Mouse (Mus musculus) stomach, embryonic 15.5 days (tissue): ENCODE results near the gene Gna15. TPM values are rescaled to one million over a fixed set of nuclear protein-coding genes. Genes with fewer than 3 reads are reported as not detected.

Source experiments
- ATAC-seq: fragments of 200-750 bp; cut with Nextera tagmentation; 2 replicates; pipeline ENCODE4 v1.8.0; 2017; ENCODE audit warnings: low read depth, moderate number of reproducible peaks, moderate TSS enrichment; ENCODE audit not compliant: insufficient read depth, low FRiP score
- H3K27ac ChIP-seq: fragments of 300-500 bp; sonication (generic); 2 replicates; pipeline ENCODE4 v1.5.1; 2015; ENCODE audit warnings: mild to moderate bottlenecking, inconsistent platforms
- H3K27me3 ChIP-seq: fragments of 300-500 bp; sonication (generic); replicated peaks from 2 replicates; pipeline ENCODE4 v1.6.1; 2015; ENCODE audit warnings: inconsistent platforms
- H3K36me3 ChIP-seq: fragments of 300-500 bp; sonication (generic); 2 replicates; pipeline ENCODE4 v1.6.1; 2015; ENCODE audit warnings: inconsistent platforms
- H3K4me1 ChIP-seq: fragments of 300-500 bp; sonication (generic); 2 replicates; pipeline ENCODE4 v1.6.1; 2015; ENCODE audit warnings: inconsistent platforms
- H3K4me2 ChIP-seq: fragments of 300-500 bp; sonication (generic); 2 replicates; pipeline ENCODE4 v1.6.1; 2015; ENCODE audit warnings: mild to moderate bottlenecking, inconsistent platforms
- H3K4me3 ChIP-seq: fragments of 300-500 bp; sonication (generic); replicated peaks from 2 replicates; pipeline ENCODE4 v1.5.1; 2015; ENCODE audit warnings: inconsistent platforms
- H3K9ac ChIP-seq: fragments of 300-500 bp; sonication (generic); 2 replicates; pipeline ENCODE4 v1.6.1; 2015; ENCODE audit warnings: inconsistent platforms
- H3K9me3 ChIP-seq: fragments of 300-500 bp; sonication (generic); 2 replicates; pipeline ENCODE4 v1.6.1; 2016; ENCODE audit warnings: inconsistent platforms
- WGBS: fragments of 180-500 bp; shearing (Covaris S2); methylation state at CpG from one replicate; pipeline ENCODE4 v1.1.7; 2015; 5-methylcytosine and 5-hydroxymethylcytosine counted together
- polyA plus RNA-seq: library from polyadenylated mRNA; unstranded; fragments of >200 nt; fragmentation: Nextera tagmentation; extraction: Ambion mirVana; gene quantifications from 2 replicates; pipeline ENCODE4 v1.2.1, GENCODE M21; 2015

Gene Gna15
- polyA plus RNA-seq, 1 experiment from 2014 or later, result 5.8 TPM

GRCm38 (mm10) chr10:81518546-81518945, 5.5 kb downstream of the Gna15 start:
- 12% methylated on average over 4 of the region's 4 CpGs for WGBS
- no peak for ATAC-seq
- Histone ChIP-seq H3K36me3 (no peaks in the 10 kb centered on the region), H3K27me3 (no peaks in the 10 kb centered on the region), H3K4me2 (no peak overlapping the region), H3K4me1 (0 out of 2 replicates have a peak, but pooled peaks cover 2% of the 10 kb centered on the region), H3K9ac (no peak overlapping the region), H3K9me3 (no peaks in the 10 kb centered on the region), H3K4me3 (no peak overlapping the region), H3K27ac (no peak overlapping the region)

DNA sequence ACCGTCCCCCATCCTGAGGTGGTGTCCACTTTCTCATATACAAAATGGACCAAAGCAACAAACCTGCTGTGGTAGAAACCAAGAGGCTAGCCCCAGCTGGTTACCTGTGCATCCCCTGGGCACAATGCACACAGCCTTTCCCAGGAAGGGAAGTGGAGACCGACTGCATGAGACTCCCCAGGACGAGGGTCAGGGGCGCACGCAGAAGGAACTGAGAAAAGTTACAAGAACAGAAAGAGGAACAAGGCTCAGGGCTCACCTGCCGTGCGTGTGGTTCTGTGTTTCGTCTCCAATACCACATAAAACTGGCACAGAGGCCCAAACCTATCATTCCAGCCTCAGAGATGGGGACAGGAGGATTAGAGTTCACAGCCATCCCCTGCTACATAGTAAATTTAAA, 6.8 kb downstream of the Gna15 start:
- H3K36me3 ChIP-seq, result no peaks in the 10 kb centered on the region
- no peak overlapping the region for H3K27ac ChIP-seq
- H3K4me3 ChIP-seq, result no peak overlapping the region
- no peak overlapping the region for H3K4me2 ChIP-seq
- H3K9ac ChIP-seq, result no peak overlapping the region
- H3K4me1 ChIP-seq, result 0 out of 2 replicates have a peak, but pooled peaks cover 2% of the 10 kb centered on the region
- WGBS, result 73% methylated on average over 8 of the region's 8 CpGs
- ATAC-seq, result no peak
- H3K27me3 ChIP-seq, result no peaks in the 10 kb centered on the region
- no peaks in the 10 kb centered on the region for H3K9me3 ChIP-seq

DNA sequence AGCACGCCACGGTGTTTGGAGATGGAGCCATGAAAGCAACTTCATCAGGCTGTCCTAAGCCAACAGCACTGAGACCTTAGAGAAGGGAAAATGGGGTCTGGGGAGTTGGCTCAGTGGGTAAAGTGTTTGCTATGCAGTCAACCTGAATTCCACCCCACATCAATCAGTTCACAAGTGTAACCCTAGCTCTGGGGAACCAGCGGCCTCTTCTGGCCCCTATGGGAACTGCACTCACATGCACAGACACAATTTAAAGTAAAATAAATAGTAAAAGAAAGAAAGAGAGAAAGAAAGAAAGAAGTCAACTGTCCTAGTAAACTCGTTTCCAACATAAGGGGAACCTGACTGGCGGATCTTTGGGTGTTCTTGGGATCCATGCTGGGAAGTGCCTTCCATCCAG, 10.2 kb downstream of the Gna15 start:
- 84% methylated on average over 5 of the region's 5 CpGs for WGBS

DNA sequence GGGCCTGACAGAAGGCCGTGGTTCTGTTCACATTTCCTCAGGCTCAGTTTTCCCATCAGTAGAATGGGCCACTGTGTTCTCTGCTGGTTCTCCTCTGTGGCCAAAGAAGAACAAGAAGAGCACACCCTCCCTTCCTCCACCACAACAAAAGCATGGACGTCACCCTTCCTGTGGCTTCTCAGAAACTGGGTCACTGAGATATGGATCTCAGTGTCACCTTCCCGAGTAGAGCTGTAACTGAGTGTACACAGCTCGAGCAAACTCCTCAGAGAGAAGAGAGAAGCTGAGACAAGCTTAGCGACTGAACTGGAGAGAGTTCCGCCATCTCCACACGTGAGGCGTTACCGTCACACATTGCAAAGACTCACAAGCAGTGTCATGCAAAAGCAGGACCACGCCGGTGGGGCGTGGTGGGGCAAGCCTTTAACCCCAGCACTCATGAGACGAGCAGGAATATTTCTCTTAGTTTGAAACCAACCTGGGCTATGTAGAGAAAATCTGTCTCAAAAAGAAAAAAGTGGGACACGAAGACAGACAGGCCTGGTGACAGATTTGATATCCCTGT, 13.7 kb downstream of the Gna15 start:
- no peak for ATAC-seq
- Histone ChIP-seq H3K36me3 (no peaks in the 10 kb centered on the region), H3K4me3 (no peak overlapping the region), H3K9ac (no peak overlapping the region), H3K27me3 (0 out of 2 replicates have a peak, but pooled peaks cover 4% of the 10 kb centered on the region), H3K9me3 (no peaks in the 10 kb centered on the region), H3K27ac (no peak overlapping the region), H3K4me2 (no peak overlapping the region), H3K4me1 (no peaks in the 10 kb centered on the region)
- 62% methylated on average over 14 of the region's 14 CpGs for WGBS

More for the DNA sequence above, 10.2 kb downstream of the Gna15 start:
- no peak overlapping the region for H3K4me2 ChIP-seq
- no peak overlapping the region for H3K9ac ChIP-seq
- no peaks in the 10 kb centered on the region for H3K36me3 ChIP-seq
- 0 out of 2 replicates have a peak, but pooled peaks cover 2% of the 10 kb centered on the region for H3K4me1 ChIP-seq
- no peak overlapping the region for H3K4me3 ChIP-seq
- H3K27me3 ChIP-seq, result 0 out of 2 replicates have a peak, but pooled peaks cover 4% of the 10 kb centered on the region
- no peak for ATAC-seq
- no peak overlapping the region for H3K27ac ChIP-seq
- H3K9me3 ChIP-seq, result no peaks in the 10 kb centered on the region

DNA sequence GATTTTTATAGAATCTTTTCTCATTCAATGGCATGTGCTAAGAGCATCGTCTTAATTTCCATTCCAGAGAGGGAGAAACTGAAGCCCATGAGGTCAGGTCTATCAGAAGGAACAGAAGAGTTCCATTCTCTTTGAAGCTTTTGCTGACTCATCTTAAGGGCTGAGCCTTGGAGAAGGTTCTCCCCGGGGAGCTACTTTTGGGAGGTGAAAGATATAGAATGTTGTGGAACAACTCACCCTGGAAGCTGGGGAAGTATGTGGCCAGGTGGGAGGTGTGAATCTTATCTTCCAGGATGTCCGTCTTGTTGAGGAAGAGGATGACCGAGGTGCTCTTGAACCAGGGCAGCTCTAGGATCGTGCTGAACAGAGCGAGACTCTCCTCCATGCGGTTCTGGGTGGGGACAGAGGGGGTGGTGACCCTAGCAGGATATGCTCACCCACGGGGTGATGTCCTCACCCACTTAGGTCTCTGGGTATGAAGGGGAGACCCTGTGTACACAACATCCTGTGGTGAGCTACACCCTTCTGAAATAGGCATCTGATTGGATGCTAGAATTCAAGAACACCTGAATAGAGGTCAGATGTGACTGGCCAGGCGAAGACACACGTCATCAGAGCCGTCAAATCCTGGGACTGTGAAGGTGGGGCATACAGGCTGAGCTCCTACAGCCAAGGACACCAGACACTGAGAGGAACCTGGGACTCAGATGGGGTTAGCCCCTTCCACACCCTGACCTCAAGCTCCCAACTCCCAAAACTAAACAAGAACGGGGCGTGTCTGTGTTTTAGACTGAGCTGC, 16.1 kb downstream of the Gna15 start:
- ATAC-seq, result no peak
- WGBS, result 69% methylated on average over 13 of the region's 13 CpGs
- Histone ChIP-seq H3K9ac (no peak overlapping the region), H3K27ac (no peak overlapping the region), H3K4me2 (no peak overlapping the region), H3K9me3 (no peaks in the 10 kb centered on the region), H3K4me3 (no peak overlapping the region), H3K4me1 (no peaks in the 10 kb centered on the region), H3K27me3 (0 out of 2 replicates have a peak, but pooled peaks cover 4% of the 10 kb centered on the region), H3K36me3 (no peaks in the 10 kb centered on the region)

DNA sequence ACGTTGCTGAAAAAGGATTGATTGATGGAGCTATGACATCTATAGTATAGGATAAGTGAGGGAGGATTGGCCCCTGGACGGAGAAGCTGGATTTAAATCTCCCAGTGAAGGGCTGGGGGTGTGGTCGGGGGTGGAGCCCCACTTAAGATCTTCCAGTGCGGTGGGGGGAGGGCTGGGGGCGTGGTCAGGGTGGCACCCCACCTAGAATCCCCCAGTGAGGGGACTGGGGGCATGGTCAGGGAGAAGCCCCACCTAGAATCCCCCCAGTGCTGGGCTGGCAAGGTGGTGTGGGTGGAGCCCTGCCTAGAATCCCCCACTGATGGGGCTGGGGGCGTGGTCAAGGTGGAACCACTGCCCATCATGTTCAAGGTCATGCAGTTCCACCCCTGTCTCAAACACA, 16.9 kb downstream of the Gna15 start:
- H3K9ac ChIP-seq, result no peak overlapping the region
- H3K4me1 ChIP-seq, result no peaks in the 10 kb centered on the region
- no peak overlapping the region for H3K27ac ChIP-seq
- H3K4me2 ChIP-seq, result no peak overlapping the region
- H3K36me3 ChIP-seq, result no peaks in the 10 kb centered on the region
- 0 out of 2 replicates have a peak, but pooled peaks cover 4% of the 10 kb centered on the region for H3K27me3 ChIP-seq
- no peak overlapping the region for H3K4me3 ChIP-seq
- no peak for ATAC-seq
- WGBS, result 32% methylated on average over 6 of the region's 6 CpGs
- no peaks in the 10 kb centered on the region for H3K9me3 ChIP-seq

DNA sequence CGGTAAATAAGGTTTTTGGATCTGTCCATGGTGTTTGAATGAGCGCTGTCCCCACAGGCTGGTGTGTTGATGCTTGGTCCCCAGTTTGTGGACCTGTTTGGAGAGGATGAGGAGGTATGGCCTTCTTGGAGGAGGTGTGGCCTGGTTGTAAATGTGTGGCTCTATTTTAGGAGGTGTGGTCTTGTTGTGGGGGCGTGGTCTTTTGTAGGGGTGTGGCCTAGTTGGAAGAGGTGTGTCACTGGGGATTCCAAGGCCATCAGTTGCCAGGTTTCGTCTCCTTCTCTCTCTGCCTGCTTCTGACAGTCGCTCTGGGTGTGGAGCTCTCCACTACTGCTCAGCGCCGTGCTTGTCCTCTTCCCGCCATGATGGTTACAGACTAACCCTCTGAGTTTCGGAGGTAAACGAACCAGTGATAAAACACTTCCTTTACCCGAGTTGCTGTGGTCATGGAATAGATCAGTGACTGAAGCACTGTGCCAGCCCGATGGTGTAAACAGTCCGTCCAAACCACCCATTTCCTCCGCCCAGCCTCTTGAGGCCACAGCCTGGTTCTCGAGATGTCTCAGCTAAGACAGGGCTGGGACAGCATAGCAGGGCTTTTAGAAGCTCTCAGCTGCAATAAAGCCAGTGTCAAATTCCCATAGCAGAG, 18.9 kb downstream of the Gna15 start:
- no peak overlapping the region for H3K9ac ChIP-seq
- WGBS, result 73% methylated on average over 15 of the region's 15 CpGs
- H3K27ac ChIP-seq, result no peak overlapping the region

DNA sequence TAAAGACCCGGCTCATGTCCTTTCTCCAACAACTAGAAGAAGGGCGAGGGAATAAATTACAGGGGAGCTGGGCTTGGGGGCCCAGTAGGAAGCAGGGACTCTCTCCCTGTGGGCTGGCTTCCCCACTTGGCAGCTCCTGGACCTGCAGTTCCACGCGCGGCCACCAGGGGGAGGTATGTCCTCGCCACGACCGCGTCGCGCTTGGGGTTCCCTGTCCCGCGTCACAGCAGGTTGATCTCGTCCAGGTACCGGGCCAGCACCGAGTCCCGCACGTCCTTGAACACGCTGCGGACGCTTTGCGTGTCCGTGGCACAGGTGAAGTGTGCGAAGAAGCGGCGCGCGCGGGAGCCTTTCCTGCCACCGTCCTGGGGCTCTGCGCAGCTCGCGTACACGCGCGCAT, 21.4 kb downstream of the Gna15 start:
- ATAC-seq, result peak; percentile 27; the same call in 1 of the 2 replicates
- Histone ChIP-seq H3K27ac (no peak overlapping the region), H3K9me3 (no peaks in the 10 kb centered on the region), H3K4me2 (peak overlapping the region; percentile 85), H3K9ac (no peak overlapping the region), H3K4me1 (no peaks in the 10 kb centered on the region), H3K4me3 (peak overlapping the region; percentile 38), H3K27me3 (no peaks in the 10 kb centered on the region), H3K36me3 (no peaks in the 10 kb centered on the region)
- 11% methylated on average over 36 of the region's 36 CpGs for WGBS

More for the DNA sequence above, 18.9 kb downstream of the Gna15 start:
- Histone ChIP-seq H3K9me3 (no peaks in the 10 kb centered on the region), H3K36me3 (no peaks in the 10 kb centered on the region), H3K27me3 (no peaks in the 10 kb centered on the region), H3K4me2 (no peak overlapping the region), H3K4me3 (no peak overlapping the region), H3K4me1 (no peaks in the 10 kb centered on the region)
- no peak for ATAC-seq

DNA sequence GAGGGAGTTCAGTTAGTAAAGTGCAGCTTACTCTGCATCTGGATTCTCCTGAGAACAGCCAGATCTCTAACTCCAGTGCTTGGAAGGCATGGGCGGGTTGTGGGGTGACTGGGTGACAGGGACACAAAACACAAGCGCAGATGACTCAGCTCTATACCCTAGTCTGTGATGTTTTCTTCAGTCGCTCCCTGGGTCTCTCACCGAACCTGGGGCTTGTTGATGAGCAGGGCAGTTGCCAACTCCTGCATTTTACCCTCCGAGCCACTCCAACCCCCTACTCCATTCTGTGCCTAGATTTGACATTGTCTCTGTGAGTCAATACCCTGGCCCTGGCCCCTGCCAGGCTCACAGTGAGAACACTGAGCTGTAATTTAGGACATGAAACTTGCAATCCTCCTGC, 22.2 kb downstream of the Gna15 start:
- H3K9ac ChIP-seq, result no peak overlapping the region
- H3K9me3 ChIP-seq, result no peaks in the 10 kb centered on the region
- no peak overlapping the region for H3K4me3 ChIP-seq
- no peaks in the 10 kb centered on the region for H3K4me1 ChIP-seq
- WGBS, result 85% methylated on average over 5 of the region's 5 CpGs
- no peak for ATAC-seq
- no peaks in the 10 kb centered on the region for H3K27me3 ChIP-seq
- H3K36me3 ChIP-seq, result no peaks in the 10 kb centered on the region
- no peak overlapping the region for H3K4me2 ChIP-seq
- no peak overlapping the region for H3K27ac ChIP-seq

DNA sequence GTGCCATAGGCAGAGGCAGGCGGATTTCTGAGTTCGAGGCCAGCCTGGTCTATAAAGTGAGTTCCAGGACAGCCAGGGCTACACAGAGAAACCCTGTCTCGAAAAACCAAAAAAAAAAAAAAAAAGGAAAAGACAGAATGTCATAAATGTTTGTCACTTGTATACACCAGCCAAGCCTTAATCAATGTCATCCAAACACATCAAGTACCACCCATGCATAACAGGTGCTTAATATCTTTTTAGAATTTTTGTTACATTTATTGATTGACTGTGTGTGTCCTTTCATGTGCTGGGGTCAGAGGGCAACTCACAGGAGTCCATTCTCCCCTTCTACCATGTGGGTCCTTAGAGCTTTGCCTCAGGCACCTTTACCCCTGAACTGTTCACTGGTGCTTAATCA, 24.0 kb downstream of the Gna15 start, which contains the start of gene S1pr4:
S1pr4 (minus strand) TSS at position 101 of the 400 bp plus-strand sequence.
- no peak for ATAC-seq
- Histone ChIP-seq H3K4me2 (peak within 1 kb of the TSS; percentile 1; the same call in 1 of the 2 replicates), H3K4me3 (0 out of 2 replicates have a peak within 1 kb of the TSS, but pooled peaks have one; percentile 8), H3K9ac (no peak within 1 kb of the TSS), H3K4me1 (peaks cover 5% of the 10 kb centered on the region), H3K27ac (no peak within 1 kb of the TSS), H3K27me3 (no peaks in the 10 kb centered on the region), H3K36me3 (no peaks in the 10 kb centered on the region), H3K9me3 (no peaks in the 10 kb centered on the region)
- WGBS, result 81% methylated on average over 3 of the region's 3 CpGs

GRCm38 (mm10) chr10:81499250-81499901, 24.6 kb downstream of the Gna15 start:
- H3K4me3 ChIP-seq, result 0 out of 2 replicates have a peak overlapping the region, but pooled peaks have one; percentile 8
- WGBS, result 69% methylated on average over 23 of the region's 23 CpGs
- H3K9me3 ChIP-seq, result no peaks in the 10 kb centered on the region
- H3K27me3 ChIP-seq, result no peaks in the 10 kb centered on the region
- no peaks in the 10 kb centered on the region for H3K36me3 ChIP-seq
- no peak for ATAC-seq
- H3K4me2 ChIP-seq, result 0 out of 2 replicates have a peak overlapping the region, but pooled peaks have one; percentile 1
- H3K4me1 ChIP-seq, result peaks cover 12% of the 10 kb centered on the region
- no peak overlapping the region for H3K9ac ChIP-seq
- H3K27ac ChIP-seq, result no peak overlapping the region
